Mouse (Mus musculus): ENCODE results near the gene Clic6. TPM values are rescaled to one million over a fixed set of nuclear protein-coding genes. Genes with fewer than 3 reads are reported as not detected.

The Clic6 gene
- total and polyA plus RNA-seq, 2 experiments from 2014 or later, result 3.5 to 6.2 TPM

DNA sequence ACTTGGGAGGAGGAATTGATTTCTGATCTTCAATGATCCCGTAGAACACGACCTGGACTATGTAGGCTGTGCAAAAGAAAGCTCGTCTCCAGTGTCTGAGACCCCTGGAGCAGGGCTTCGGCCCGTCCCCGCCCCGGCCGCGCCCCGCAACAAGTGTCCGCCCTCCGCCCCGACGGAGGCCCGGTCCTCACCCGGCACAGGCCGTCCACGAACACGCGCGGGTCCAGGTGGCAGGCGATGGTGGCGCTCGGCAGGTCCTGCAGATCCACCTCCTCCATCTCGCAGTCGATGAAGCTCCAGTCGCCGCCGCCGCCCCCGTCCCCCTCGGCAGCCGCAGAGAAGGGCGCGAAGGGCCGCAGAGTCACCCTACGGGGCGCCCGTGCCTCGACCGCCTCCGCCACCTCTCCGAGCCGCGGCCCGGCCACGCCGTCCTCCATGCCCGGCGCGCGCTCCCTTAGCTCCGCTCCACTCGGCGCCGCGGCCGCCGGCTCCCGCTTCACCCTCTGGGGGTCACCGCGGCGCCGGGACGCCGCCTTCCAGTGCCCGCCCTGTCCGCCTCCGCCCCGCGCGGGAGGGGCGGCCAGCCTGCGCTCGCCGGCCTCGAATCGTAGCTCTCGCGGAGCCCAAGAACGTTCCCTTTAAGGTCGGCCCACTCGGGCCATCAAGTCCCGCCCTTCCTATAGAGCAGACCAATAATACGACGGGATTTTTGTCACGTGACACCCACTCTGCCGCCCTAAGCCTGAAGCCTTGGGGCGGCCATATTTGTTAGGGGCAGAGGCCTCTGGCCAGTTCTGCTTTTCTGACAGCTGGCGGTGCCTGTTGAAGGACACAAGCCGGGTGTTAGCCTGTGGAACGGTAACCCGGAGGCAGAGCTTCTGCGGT, 19.7 kb upstream of the Clic6 start:
- peak; percentile 98 for ATAC-seq
- WGBS, result 2% methylated on average over 91 of the region's 94 CpGs

GRCm38 (mm10) chr16:92467041-92467440, 18.5 kb upstream of the Clic6 start:
- 80% methylated on average over 5 of the region's 5 CpGs for WGBS
- no peak; the same call in 1 of the 2 replicates for TF ChIP-seq CTCF (IDR thresholded peaks at IDR 0.05; ENCODE audit: low read depth)

More for the DNA sequence above, 19.7 kb upstream of the Clic6 start:
- peak overlapping the region; percentile 78 for H3K27ac ChIP-seq (ENCODE audit: low read depth, low read length)
- peak overlapping the region; percentile 74 for H3K4me2 ChIP-seq (ENCODE audit: low read depth)
- H3K27me3 ChIP-seq (ENCODE audit: insufficient read depth, low read length), result no peaks in the 10 kb centered on the region
- peak; percentile 27; the same call in 1 of the 2 replicates for TF ChIP-seq CTCF (IDR thresholded peaks at IDR 0.05; ENCODE audit: low read depth)
- peak overlapping the region; percentile 75 for H3K9ac ChIP-seq
- no peaks in the 10 kb centered on the region for H3K9me3 ChIP-seq (ENCODE audit: low read length)
- H3K36me3 ChIP-seq (ENCODE audit: insufficient read depth), result no peaks in the 10 kb centered on the region
- H3K4me1 ChIP-seq (ENCODE audit: insufficient read depth), result peaks cover 18% of the 10 kb centered on the region; the same call in 1 of the 2 replicates
- DNase-seq, result peak; percentile 98
- H3K4me3 ChIP-seq (ENCODE audit: low read depth, low read length), result peak overlapping the region; percentile 83

GRCm38 (mm10) chr16:92468459-92468858, 17.1 kb upstream of the Clic6 start:
- no peak overlapping the region for H3K4me3 ChIP-seq (ENCODE audit: low read depth, low read length)
- H3K27me3 ChIP-seq (ENCODE audit: insufficient read depth, low read length), result no peaks in the 10 kb centered on the region
- no peaks in the 10 kb centered on the region for H3K9me3 ChIP-seq (ENCODE audit: low read length)
- DNase-seq (no peak), ATAC-seq (no peak)
- H3K4me1 ChIP-seq (ENCODE audit: insufficient read depth), result peaks cover 15% of the 10 kb centered on the region; the same call in 1 of the 2 replicates
- no peak overlapping the region for H3K27ac ChIP-seq (ENCODE audit: low read depth, low read length)
- H3K4me2 ChIP-seq (ENCODE audit: low read depth), result no peak overlapping the region
- WGBS, result 76% methylated on average over 14 of the region's 14 CpGs
- H3K9ac ChIP-seq, result no peak overlapping the region
- no peak for TF ChIP-seq CTCF (IDR thresholded peaks at IDR 0.05; ENCODE audit: low read depth)
- no peaks in the 10 kb centered on the region for H3K36me3 ChIP-seq (ENCODE audit: insufficient read depth)

More at GRCm38 (mm10) chr16:92467041-92467440, 18.5 kb upstream of the Clic6 start:
- H3K27me3 ChIP-seq (ENCODE audit: insufficient read depth, low read length), result no peaks in the 10 kb centered on the region
- no peak overlapping the region for H3K4me3 ChIP-seq (ENCODE audit: low read depth, low read length)
- H3K36me3 ChIP-seq (ENCODE audit: insufficient read depth), result no peaks in the 10 kb centered on the region
- H3K9ac ChIP-seq, result no peak overlapping the region
- H3K27ac ChIP-seq (ENCODE audit: low read depth, low read length), result no peak overlapping the region
- DNase-seq (no peak), ATAC-seq (no peak)
- no peaks in the 10 kb centered on the region for H3K9me3 ChIP-seq (ENCODE audit: low read length)
- H3K4me2 ChIP-seq (ENCODE audit: low read depth), result no peak overlapping the region
- H3K4me1 ChIP-seq (ENCODE audit: insufficient read depth), result peaks cover 18% of the 10 kb centered on the region; the same call in 1 of the 2 replicates

DNA sequence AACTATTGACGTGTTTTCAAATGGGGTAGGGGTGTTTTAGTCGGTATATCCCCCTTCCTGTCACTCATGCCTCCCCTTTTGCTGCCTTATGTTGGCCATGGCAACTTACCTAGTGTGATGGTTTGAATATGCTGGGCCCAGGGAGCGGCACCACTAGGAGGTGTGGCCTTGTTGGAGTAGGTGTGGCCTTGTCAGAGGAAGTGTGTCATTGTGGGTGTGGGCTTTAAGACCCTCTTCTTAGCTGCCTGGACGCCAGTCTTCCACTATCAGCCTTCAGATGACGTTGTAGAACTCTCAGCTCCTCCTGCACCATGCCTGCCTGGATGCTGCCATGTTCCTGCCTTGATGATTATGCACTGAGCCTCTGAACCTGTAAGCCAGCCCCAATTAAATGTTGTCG, 14.8 kb upstream of the Clic6 start, which contains the start of gene Rcan1:
TSS of gene Rcan1 (minus strand) at position 162 of the 400 bp plus-strand sequence.
- 66% methylated on average over 6 of the region's 6 CpGs for WGBS
- Histone ChIP-seq H3K27me3 (ENCODE audit: insufficient read depth, low read length) (no peaks in the 10 kb centered on the region), H3K4me2 (ENCODE audit: low read depth) (no peak within 1 kb of the TSS)

DNA sequence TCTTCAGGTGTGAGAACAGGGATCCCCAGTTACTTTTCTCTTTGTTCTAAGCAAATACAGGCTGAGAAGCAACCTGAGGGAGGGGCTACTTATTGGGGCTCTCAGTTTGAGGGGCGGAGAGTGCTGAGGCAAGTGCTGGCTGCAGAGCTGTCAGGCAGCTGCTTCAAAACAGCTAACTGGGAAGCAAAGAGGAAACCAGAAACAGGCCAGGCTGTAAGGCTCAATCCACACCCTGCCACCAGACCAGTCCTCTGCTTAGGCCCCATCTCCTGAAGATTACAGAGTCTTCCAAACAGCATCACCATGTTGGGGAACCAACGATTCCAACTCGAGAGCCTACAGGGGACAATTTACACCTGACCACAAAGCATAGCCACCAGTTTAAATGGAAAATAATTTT, 12.6 kb upstream of the Clic6 start:
- no peaks in the 10 kb centered on the region for H3K9me3 ChIP-seq (ENCODE audit: low read length)
- no peaks in the 10 kb centered on the region for H3K27me3 ChIP-seq (ENCODE audit: insufficient read depth, low read length)
- H3K4me1 ChIP-seq (ENCODE audit: insufficient read depth), result no peaks in the 10 kb centered on the region
- no peak for DNase-seq
- 85% methylated on average over 3 of the region's 3 CpGs for WGBS
- no peak overlapping the region for H3K4me2 ChIP-seq (ENCODE audit: low read depth)
- no peak overlapping the region for H3K9ac ChIP-seq
- TF ChIP-seq CTCF (IDR thresholded peaks at IDR 0.05; ENCODE audit: low read depth), result no peak
- no peaks in the 10 kb centered on the region for H3K36me3 ChIP-seq (ENCODE audit: insufficient read depth)
- ATAC-seq, result no peak
- H3K4me3 ChIP-seq (ENCODE audit: low read depth, low read length), result no peak overlapping the region
- H3K27ac ChIP-seq (ENCODE audit: low read depth, low read length), result no peak overlapping the region

More for the DNA sequence above, 14.8 kb upstream of the Clic6 start, which contains the start of gene Rcan1:
- Histone ChIP-seq H3K4me1 (ENCODE audit: insufficient read depth) (no peaks in the 10 kb centered on the region), H3K36me3 (ENCODE audit: insufficient read depth) (no peaks in the 10 kb centered on the region), H3K9ac (no peak within 1 kb of the TSS), H3K27ac (ENCODE audit: low read depth, low read length) (no peak within 1 kb of the TSS), H3K4me3 (ENCODE audit: low read depth, low read length) (no peak within 1 kb of the TSS), H3K9me3 (ENCODE audit: low read length) (no peaks in the 10 kb centered on the region)
- no peak for TF ChIP-seq CTCF (IDR thresholded peaks at IDR 0.05; ENCODE audit: low read depth)
- no peak for ATAC-seq
- DNase-seq, result no peak

GRCm38 (mm10) chr16:92475093-92475860, 10.3 kb upstream of the Clic6 start:
- Histone ChIP-seq H3K4me2 (ENCODE audit: low read depth) (no peak overlapping the region), H3K4me3 (ENCODE audit: low read depth, low read length) (no peak overlapping the region), H3K27me3 (ENCODE audit: insufficient read depth, low read length) (no peaks in the 10 kb centered on the region), H3K36me3 (ENCODE audit: insufficient read depth) (no peaks in the 10 kb centered on the region), H3K9me3 (ENCODE audit: low read length) (no peaks in the 10 kb centered on the region), H3K9ac (no peak overlapping the region), H3K4me1 (ENCODE audit: insufficient read depth) (no peaks in the 10 kb centered on the region), H3K27ac (ENCODE audit: low read depth, low read length) (no peak overlapping the region)
- TF ChIP-seq CTCF (IDR thresholded peaks at IDR 0.05; ENCODE audit: low read depth), result no peak
- no peak for ATAC-seq
- WGBS, result 62% methylated on average over 24 of the region's 25 CpGs
- no peak for DNase-seq
